Mouse (Mus musculus) intestine, postnatal 0 days (tissue): ENCODE data around the gene Sgms1. TPM values are rescaled to one million over a fixed set of nuclear protein-coding genes. Genes with fewer than 3 reads are reported as not detected.
A peak's percentile ranks its signal among the peaks of the same experiment; 100 is the strongest.

Experiments used
- ATAC-seq: fragments of 200-750 bp; cut with Nextera tagmentation; 2 replicates; pipeline ENCODE4 v1.8.0; 2017; ENCODE audit warnings: mild to moderate bottlenecking, moderate TSS enrichment, moderate library complexity
- H3K27ac ChIP-seq: fragments of 300-500 bp; sonication (generic); 2 replicates; pipeline ENCODE4 v1.5.1; 2014; ENCODE audit warnings: mild to moderate bottlenecking, low read depth, low read length, moderate library complexity
- H3K27me3 ChIP-seq: fragments of 300-500 bp; sonication (generic); replicated peaks from 2 replicates; pipeline ENCODE4 v1.6.1; 2014; ENCODE audit warnings: low read length, mixed read lengths; ENCODE audit not compliant: control insufficient read depth, insufficient read depth
- H3K36me3 ChIP-seq: fragments of 300-500 bp; sonication (generic); 2 replicates; pipeline ENCODE4 v1.6.1; 2014; ENCODE audit warnings: mild to moderate bottlenecking, moderate library complexity; ENCODE audit not compliant: control insufficient read depth, insufficient read depth
- H3K4me1 ChIP-seq: fragments of 300-500 bp; sonication (generic); replicated peaks from 2 replicates; pipeline ENCODE4 v1.6.1; 2014; ENCODE audit warnings: antibody characterized with exemption, low read length, mixed read lengths; ENCODE audit not compliant: control insufficient read depth, insufficient read depth
- H3K4me2 ChIP-seq: fragments of 300-500 bp; sonication (generic); replicated peaks from 2 replicates; pipeline ENCODE4 v1.6.1; 2014; ENCODE audit warnings: low read depth, mild to moderate bottlenecking, moderate library complexity
- H3K4me3 ChIP-seq: fragments of 300-500 bp; sonication (generic); 2 replicates; pipeline ENCODE4 v1.5.1; 2014; ENCODE audit warnings: low read depth, low read length
- H3K9ac ChIP-seq: fragments of 300-500 bp; sonication (generic); 2 replicates; pipeline ENCODE4 v1.6.1; 2014; ENCODE audit warnings: mild to moderate bottlenecking, low read depth, low read length
- H3K9me3 ChIP-seq: fragments of 300-500 bp; sonication (generic); 2 replicates; pipeline ENCODE4 v1.6.1; 2016; ENCODE audit warnings: mixed run types; ENCODE audit not compliant: control insufficient read depth
- CTCF ChIP-seq: sonication (generic); IDR thresholded peaks from 2 replicates; pipeline ENCODE4 v1.5.1; 2016; ENCODE audit warnings: low read depth, mild to moderate bottlenecking, control low read depth, antibody characterized with exemption, moderate library complexity
- whole genome bisulfite sequencing: fragments of 180-500 bp; shearing (Covaris S2); extraction: QIAGEN DNeasy Blood & Tissue Kit; methylation state at CpG from one replicate; pipeline ENCODE4 v1.1.7; 2014; 5-methylcytosine and 5-hydroxymethylcytosine counted together
- polyA plus RNA-seq: library from polyadenylated mRNA; unstranded; fragments of >200 nt; fragmentation: Nextera tagmentation; extraction: Ambion mirVana; gene quantifications from 2 replicates; pipeline ENCODE4 v1.2.1, GENCODE M21; 2015

Gene Sgms1
- polyA plus RNA-seq, 1 experiment from 2014 or later, result 18.6 TPM

GRCm38 (mm10) chr19:32202131-32203114 is 187.1 kb downstream of the Sgms1 start:
- Histone ChIP-seq H3K9ac (no peak overlapping the region), H3K4me1 (peaks cover 11% of the 10 kb centered on the region; the same call in 1 of the 2 replicates), H3K27ac (peak overlapping the region; percentile 58), H3K27me3 (no peaks in the 10 kb centered on the region), H3K9me3 (no peaks in the 10 kb centered on the region), H3K4me3 (no peak overlapping the region), H3K4me2 (peak overlapping the region; percentile 21; the same call in 1 of the 2 replicates), H3K36me3 (no peaks in the 10 kb centered on the region)
- peak; percentile 56 for TF ChIP-seq CTCF
- 37% methylated on average over 12 of the region's 12 CpGs for WGBS
- peak; percentile 86 for ATAC-seq

GRCm38 (mm10) chr19:32199861-32200574 is 189.5 kb downstream of the Sgms1 start:
- Histone ChIP-seq H3K36me3 (no peaks in the 10 kb centered on the region), H3K9me3 (no peaks in the 10 kb centered on the region), H3K4me2 (no peak overlapping the region), H3K9ac (no peak overlapping the region; the same call in 1 of the 2 replicates), H3K27me3 (no peaks in the 10 kb centered on the region), H3K27ac (no peak overlapping the region), H3K4me1 (peaks cover 11% of the 10 kb centered on the region; the same call in 1 of the 2 replicates), H3K4me3 (no peak overlapping the region)
- WGBS, result 76% methylated on average over 4 of the region's 4 CpGs
- TF ChIP-seq CTCF, result peak; percentile 12; the same call in 1 of the 2 replicates
- no peak for ATAC-seq

- no peak overlapping the region for H3K4me3 ChIP-seq
- H3K9me3 ChIP-seq, result no peaks in the 10 kb centered on the region
- no peak for ATAC-seq
- H3K27me3 ChIP-seq, result no peaks in the 10 kb centered on the region
- H3K4me2 ChIP-seq, result no peak overlapping the region
- H3K36me3 ChIP-seq, result no peaks in the 10 kb centered on the region
- H3K27ac ChIP-seq, result no peak overlapping the region
- TF ChIP-seq CTCF, result no peak
- no peak overlapping the region for H3K9ac ChIP-seq
- WGBS, result 96% methylated on average over 5 of the region's 5 CpGs
- H3K4me1 ChIP-seq, result peaks cover 14% of the 10 kb centered on the region
Measured at GRCm38 (mm10) chr19:32199133-32199532, 190.4 kb downstream of the Sgms1 start.

- H3K9ac ChIP-seq, result no peak overlapping the region
- H3K36me3 ChIP-seq, result no peaks in the 10 kb centered on the region
- peak; percentile 31 for TF ChIP-seq CTCF
- H3K27ac ChIP-seq, result no peak overlapping the region
- 97% methylated on average over 7 of the region's 7 CpGs for WGBS
- H3K27me3 ChIP-seq, result no peaks in the 10 kb centered on the region
- H3K4me1 ChIP-seq, result peaks cover 18% of the 10 kb centered on the region
- H3K9me3 ChIP-seq, result no peaks in the 10 kb centered on the region
- H3K4me2 ChIP-seq, result no peak overlapping the region
- ATAC-seq, result no peak
- no peak overlapping the region for H3K4me3 ChIP-seq
Measured at GRCm38 (mm10) chr19:32198494-32199106, 190.9 kb downstream of the Sgms1 start.

- no peak for ATAC-seq
- peak overlapping the region; percentile 42 for H3K27ac ChIP-seq
- H3K4me3 ChIP-seq, result no peak overlapping the region
- peaks cover 15% of the 10 kb centered on the region for H3K4me1 ChIP-seq
- no peak overlapping the region for H3K4me2 ChIP-seq
- no peak overlapping the region for H3K9ac ChIP-seq
- H3K9me3 ChIP-seq, result no peaks in the 10 kb centered on the region
- H3K27me3 ChIP-seq, result no peaks in the 10 kb centered on the region
- 61% methylated on average over 15 of the region's 15 CpGs for WGBS
- TF ChIP-seq CTCF, result 0 out of 2 replicates have a peak, but pooled peaks have one; percentile 12
- H3K36me3 ChIP-seq, result no peaks in the 10 kb centered on the region
Measured at GRCm38 (mm10) chr19:32196976-32197819, 192.3 kb downstream of the Sgms1 start.
